Mouse (Mus musculus) heart, adult 18-20 months (tissue): ENCODE data around the gene Casr. TPM values are rescaled to one million over a fixed set of nuclear protein-coding genes. Genes with fewer than 3 reads are reported as not detected.

Source experiments
- DNase-seq, 2 experiments: peaks; one replicate each; pipeline ENCODE4 v3.0.0; 2021 to 2022; ENCODE audit warnings: mixed read lengths in 1 of 2
- long read RNA-seq, 2 experiments: library from polyadenylated mRNA; stranded (forward); transcript quantifications; one replicate each; pipeline ENCODE4 v2.0.0; 2021
- total RNA-seq, 2 experiments: library from RNA; stranded (reverse); gene quantifications; 2 replicates each; pipeline ENCODE4 v1.2.3; 2021

Gene Casr
- total RNA-seq, result not detected
- long read RNA-seq, experiment 1, result 0 reads
- long read RNA-seq, experiment 2, partial matches to known transcripts, result 0 of 1 reads
- long read RNA-seq, experiment 2, other reads (novel, unspliced or antisense), result 1 of 1 reads

- no peak for DNase-seq
Observed at GRCm38 (mm10) chr16:36561386-36562338, at the start of gene Casr. Gene Casr, minus strand, starts transcription at chr16:36562141.

GRCm38 (mm10) chr16:36602632-36603031 is 40.7 kb upstream of the Casr start:
- DNase-seq, result no peak

GRCm38 (mm10) chr16:36598265-36598664 is 36.3 kb upstream of the Casr start:
- no peak for DNase-seq

- no peak for DNase-seq
Observed at GRCm38 (mm10) chr16:36596671-36597410, 34.9 kb upstream of the Casr start.

GRCm38 (mm10) chr16:36589898-36590297 is 28.0 kb upstream of the Casr start:
- DNase-seq, result no peak

- no peak for DNase-seq
Observed at GRCm38 (mm10) chr16:36587971-36588370, 26.0 kb upstream of the Casr start.

DNA sequence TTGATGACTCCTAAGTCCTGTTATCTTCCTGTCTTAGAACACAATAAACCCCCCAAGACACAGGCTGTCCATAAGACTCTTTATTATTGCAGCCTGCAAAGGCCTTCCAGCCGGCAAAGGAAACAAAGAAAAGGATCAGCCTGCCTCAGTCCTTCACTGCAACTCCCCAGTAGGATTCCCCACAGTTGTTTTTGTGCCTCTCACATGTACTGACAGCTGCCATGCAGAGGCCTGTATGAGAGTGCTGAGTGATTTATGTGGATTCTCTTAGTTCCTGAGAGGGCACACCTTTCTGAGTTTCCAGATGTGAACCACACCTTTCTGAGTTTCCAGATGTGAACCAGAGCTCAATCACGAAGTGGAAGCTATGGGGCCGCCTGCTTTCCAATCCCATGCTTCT is 20.1 kb upstream of the Casr start:
- DNase-seq, result no peak

DNA sequence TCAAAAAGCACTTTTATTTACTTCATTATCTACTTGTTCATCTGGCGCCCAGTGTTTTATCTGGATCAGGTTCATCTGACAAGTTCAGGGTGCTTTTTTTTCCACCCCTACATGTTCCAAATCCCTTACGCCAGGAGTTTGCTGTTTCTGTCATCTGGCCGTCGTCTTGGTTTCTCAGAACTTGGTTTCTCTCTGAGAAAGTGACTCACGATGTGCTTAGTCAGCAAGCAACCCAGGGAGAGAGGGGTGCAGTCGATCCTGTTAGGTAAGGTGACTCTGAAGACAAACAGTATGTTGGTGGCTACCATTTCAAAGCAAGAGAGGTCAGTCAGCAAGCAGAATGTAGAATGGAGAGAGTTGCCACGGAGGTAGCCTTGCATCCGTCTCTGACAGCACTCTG is 10.0 kb upstream of the Casr start:
- no peak for DNase-seq

DNA sequence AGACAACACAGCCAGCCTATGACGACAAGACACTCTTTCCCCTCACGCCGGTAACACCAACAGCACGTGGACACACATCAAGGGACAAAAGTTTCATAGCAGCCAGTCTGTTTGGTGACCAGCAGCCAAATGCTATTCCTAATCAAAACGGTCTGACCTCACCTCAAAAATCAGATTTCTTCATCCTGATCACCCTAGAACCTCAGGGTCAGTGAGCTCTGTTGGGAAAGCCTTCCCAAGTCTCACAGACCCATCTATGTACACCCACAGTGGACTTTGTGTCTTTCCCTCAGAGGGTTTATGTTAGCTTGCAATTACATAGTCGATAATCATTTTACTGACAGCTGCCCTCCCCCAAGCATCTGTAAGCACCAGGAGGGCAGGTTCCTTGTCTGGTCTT is 2.4 kb downstream of the Casr start:
- no peak for DNase-seq

- peak; percentile 30 to 52 for DNase-seq
Observed at GRCm38 (mm10) chr16:36555672-36556165, 6.2 kb downstream of the Casr start.

- no peak for DNase-seq
Observed at GRCm38 (mm10) chr16:36553624-36554023, 8.3 kb downstream of the Casr start.

- DNase-seq, result no peak
Observed at GRCm38 (mm10) chr16:36545333-36545732, 16.6 kb downstream of the Casr start.

GRCm38 (mm10) chr16:36543091-36543490 is 18.9 kb downstream of the Casr start:
- no peak for DNase-seq

DNA sequence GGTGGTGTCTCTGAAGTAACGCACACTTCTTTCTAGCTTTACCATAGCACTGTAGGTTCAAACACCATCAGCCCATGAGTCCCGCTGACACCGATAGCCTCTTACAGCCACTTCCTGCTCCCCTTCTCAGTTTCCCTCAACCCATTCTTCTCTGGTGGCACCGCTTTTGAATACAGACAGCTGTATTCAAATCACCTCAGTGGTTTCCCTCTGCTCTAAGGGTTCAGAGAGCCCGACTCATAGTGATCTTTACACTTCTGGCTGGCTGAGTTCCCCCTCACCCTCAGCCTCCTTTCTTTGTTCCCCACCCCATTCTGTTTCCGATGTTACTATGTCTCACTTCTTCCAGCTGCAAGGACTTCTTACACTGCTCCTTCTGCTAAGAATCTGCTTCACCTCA is 21.1 kb downstream of the Casr start:
- no peak for DNase-seq

GRCm38 (mm10) chr16:36532981-36533687 is 28.8 kb downstream of the Casr start:
- no peak for DNase-seq

GRCm38 (mm10) chr16:36532046-36532445 is 29.9 kb downstream of the Casr start:
- DNase-seq, result no peak

GRCm38 (mm10) chr16:36531630-36532029 is 30.3 kb downstream of the Casr start:
- no peak for DNase-seq

DNA sequence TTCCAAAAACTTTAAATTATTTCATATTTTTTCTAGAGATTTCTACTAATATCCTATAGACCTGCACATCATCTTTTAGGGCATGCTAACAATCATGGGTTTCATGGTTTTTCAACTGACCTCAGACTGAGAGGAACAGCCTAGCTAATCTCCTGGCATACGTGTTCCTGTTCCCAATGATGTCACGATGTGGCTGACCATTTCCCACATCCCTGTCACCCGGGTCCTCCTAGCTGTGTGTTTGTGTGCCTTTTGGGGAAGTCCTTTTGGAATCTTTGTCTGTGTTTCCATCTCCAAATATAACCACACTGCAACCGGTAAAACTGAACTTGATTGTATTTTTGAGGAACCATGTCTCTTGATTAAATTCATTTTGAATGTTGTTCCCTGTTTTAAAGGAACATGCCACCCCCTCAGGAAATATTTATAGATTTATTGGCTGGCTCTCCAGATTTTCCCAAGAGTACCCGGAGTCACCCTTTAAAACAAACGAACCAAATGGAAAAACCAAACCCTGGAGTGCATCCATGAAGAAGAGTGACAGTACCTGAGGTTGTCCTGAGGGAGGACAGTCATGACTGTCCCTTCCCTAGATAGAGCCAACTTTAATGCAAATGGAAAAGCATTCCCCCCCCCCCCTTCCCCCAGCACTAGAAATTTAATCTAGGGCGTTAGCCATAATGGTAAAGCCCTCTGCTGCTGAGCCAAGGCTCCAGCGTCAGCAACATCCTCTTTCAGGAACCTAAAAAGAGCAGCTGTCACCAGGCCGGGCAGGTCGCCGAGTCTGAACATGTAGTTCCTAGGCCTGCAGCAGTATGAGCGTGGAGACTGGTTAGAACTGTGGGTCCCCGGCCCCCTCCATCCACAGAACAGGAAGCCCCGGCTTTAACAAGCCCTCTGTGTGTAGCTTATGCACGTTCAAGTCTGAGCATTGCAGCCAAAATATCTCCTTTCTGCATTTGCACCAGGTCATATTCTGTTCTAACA is 31.1 kb downstream of the Casr start:
- peak; percentile 34 to 45 for DNase-seq

GRCm38 (mm10) chr16:36528822-36529221 is 33.1 kb downstream of the Casr start:
- DNase-seq, result no peak

GRCm38 (mm10) chr16:36526596-36527282 is 35.2 kb downstream of the Casr start:
- no peak for DNase-seq
